Mouse (Mus musculus): ENCODE data around the gene Sertad4.

Sertad4 gene

DNA sequence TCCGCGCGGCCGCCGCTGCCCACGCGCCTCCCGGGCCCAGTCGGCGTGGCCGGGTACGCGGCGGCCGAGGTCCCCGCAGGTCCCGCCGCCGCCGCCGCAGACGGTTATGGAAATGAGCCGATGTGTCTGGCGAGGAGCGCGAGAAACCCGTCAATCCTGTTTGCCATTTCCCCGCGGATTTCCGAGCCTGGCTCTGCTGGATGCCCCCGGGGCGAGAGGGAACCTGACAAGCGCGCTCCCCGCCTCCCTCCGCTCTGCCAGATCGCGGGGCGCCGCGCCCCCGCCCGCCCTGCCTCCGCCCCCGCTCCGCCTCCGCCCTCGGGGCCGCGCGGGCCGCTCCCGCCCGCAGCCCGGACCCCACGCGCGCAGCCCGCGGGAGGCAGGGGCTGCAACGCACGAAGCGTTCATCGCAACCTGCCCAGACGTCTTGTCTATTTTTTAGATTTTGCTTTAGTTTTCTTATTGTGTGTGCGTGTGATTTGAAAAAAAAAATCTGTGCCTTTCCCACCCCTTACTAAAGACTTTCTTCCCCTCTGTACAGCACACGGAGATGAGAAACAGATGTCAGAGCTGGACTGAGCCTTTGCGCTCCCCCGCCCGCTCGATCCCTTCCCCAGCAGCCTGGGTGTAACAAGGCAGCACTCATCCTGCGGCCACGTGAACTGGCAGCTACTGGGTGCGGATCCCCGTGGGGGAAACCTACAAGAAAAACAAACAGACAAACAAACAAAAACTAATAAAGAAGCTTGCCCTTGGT is at the start of gene Sertad4:
Gene Sertad4 (minus strand): TSS at position 283 of the 757 bp plus-strand sequence.
- in situ Hi-C loops (cut with MboI; ENCODE audit: low sequenced_read_pairs), result no loop called here

- in situ Hi-C loops (cut with MboI; ENCODE audit: low sequenced_read_pairs), result no loop called here
These were observed 46.0 kb upstream of the Sertad4 start for GRCm38 (mm10) chr1:192901516-192901915.

- in situ Hi-C loops (cut with MboI; ENCODE audit: low sequenced_read_pairs), result no loop called here
These were observed 45.4 kb upstream of the Sertad4 start for GRCm38 (mm10) chr1:192900913-192901312.

DNA sequence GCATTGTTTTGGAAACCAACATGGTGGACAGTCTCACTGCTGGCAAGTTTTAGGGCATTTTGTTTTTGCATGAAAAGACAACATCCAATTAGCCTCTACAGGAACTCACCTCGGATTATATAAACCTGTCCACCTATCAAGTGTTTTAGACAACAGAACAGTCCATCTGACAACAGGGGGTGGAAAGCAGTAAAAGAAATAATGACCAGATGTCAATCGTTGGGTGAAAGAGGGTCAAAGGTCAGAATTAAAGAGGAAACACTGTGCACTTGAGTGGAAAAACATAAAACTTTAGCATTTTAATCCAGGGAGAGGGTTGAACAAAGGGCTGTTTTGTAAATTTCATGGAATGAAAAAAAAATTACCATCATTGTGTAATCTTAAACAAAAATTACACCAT is 43.2 kb upstream of the Sertad4 start:
- in situ Hi-C loops (cut with MboI; ENCODE audit: low sequenced_read_pairs), result no loop called here

- in situ Hi-C loops (cut with MboI; ENCODE audit: low sequenced_read_pairs), result no loop called here
These were observed 41.7 kb upstream of the Sertad4 start for GRCm38 (mm10) chr1:192897218-192897617.

- in situ Hi-C loops (cut with MboI; ENCODE audit: low sequenced_read_pairs), result no loop called here
These were observed 40.5 kb upstream of the Sertad4 start for GRCm38 (mm10) chr1:192896076-192896475.

DNA sequence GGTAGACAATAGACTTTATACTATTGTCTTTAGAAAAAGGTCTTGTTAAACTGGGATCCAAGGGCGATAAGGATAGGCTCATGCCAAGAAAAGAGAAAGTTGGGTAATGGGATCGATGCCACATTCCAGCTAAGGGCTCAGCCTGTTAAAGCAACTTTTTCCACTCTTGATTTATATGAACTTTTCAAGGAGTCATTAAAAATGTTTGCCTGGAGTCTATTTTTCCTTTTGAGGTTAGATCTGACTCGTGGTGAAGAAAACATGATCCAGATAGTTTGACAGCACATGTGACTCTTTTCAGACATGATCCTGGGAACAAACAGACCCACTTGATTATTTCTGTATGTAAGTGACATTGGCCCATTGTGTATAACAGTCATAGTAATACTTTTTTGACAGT is 35.2 kb upstream of the Sertad4 start:
- in situ Hi-C loops (cut with MboI; ENCODE audit: low sequenced_read_pairs), result no loop called here

- in situ Hi-C loops (cut with MboI; ENCODE audit: low sequenced_read_pairs), result no loop called here
These were observed 27.2 kb upstream of the Sertad4 start for GRCm38 (mm10) chr1:192882617-192883295.

DNA sequence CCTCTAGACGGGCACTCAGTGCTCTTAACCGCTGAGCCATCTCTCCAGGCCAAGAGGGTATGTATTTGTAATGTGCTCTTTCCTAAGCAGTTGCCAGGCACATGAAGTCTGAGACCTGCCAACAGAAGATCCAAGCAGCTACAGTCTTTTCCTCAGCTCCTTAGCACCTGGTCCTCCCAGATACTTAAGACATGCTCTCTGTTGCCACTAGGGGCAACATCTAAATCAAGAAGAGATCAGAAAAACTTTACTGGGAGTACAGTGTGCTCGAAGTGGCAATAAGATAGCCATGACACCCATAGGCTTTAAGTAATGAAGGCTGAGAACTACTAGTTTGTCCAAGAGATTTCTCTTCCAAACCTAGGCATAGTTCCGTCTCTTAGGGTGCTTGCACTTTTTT is 24.6 kb upstream of the Sertad4 start:
- in situ Hi-C loops (cut with MboI; ENCODE audit: low sequenced_read_pairs), result no loop called here

DNA sequence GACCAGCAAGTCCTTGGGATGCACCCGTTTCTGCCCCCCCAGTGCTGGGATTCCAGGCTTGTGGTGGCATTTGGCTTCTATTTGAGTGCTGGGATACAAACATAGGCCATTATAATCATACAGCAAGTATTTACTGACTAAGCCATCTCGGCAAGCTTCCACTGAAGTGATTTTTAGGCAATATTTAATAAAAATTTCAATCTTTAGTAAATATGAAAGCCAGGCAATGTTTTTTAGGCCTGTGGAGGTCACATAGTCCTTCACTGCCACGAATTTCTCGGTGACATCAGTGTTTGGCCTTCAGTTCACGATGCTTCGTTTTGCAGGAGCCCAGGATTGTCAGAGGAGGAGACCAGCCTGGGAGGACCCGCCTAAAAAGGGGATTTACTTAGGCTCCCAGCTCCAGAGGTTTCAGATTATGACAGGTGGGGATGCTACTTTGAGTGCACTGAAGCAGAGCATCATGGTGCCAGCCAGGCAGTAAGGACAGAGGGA is 23.6 kb upstream of the Sertad4 start:
- in situ Hi-C loops (cut with MboI; ENCODE audit: low sequenced_read_pairs), result no loop called here

DNA sequence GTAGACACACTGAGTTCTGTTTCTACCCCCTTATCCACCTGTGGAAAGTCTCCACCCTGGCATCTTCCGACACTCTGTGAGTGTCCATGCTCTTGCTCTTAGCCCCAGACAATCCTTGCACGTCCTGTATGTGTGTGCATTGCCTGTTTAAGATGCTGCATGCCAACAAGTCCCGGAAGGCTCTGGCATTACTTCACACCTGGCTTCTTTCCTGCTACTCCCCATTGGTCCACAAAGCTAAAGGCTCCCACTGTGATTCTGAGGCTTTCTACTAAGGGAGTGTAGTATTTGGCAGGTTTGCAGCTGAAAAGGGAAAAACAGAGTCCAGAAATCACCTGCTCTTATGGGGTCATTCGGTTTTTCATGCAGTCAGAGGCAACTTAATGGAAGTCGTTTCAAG is 17.3 kb upstream of the Sertad4 start:
- in situ Hi-C loops (cut with MboI; ENCODE audit: low sequenced_read_pairs), result no loop called here

DNA sequence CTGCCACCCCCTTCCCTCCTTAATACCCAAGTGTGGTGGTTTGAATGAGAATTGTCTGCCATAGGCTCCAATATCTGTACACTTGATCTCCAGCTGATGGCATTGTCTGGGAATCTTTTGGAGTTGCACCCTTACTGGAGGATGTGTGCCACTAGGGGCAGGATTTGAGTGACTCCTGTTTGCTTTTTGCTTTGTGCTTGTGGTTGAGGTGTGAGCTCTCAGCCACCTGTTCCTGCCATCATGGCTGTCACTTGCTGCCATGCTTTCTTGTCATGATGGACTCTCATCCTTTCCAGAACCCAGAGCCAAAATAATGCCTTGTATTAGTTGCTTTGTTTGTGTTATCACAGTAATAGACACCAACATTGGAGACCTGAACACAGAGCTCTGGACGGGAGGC is 14.2 kb upstream of the Sertad4 start:
- in situ Hi-C loops (cut with MboI; ENCODE audit: low sequenced_read_pairs), result no loop called here

- in situ Hi-C loops (cut with MboI; ENCODE audit: low sequenced_read_pairs), result no loop called here
These were observed 8.9 kb upstream of the Sertad4 start for GRCm38 (mm10) chr1:192864440-192864839.

DNA sequence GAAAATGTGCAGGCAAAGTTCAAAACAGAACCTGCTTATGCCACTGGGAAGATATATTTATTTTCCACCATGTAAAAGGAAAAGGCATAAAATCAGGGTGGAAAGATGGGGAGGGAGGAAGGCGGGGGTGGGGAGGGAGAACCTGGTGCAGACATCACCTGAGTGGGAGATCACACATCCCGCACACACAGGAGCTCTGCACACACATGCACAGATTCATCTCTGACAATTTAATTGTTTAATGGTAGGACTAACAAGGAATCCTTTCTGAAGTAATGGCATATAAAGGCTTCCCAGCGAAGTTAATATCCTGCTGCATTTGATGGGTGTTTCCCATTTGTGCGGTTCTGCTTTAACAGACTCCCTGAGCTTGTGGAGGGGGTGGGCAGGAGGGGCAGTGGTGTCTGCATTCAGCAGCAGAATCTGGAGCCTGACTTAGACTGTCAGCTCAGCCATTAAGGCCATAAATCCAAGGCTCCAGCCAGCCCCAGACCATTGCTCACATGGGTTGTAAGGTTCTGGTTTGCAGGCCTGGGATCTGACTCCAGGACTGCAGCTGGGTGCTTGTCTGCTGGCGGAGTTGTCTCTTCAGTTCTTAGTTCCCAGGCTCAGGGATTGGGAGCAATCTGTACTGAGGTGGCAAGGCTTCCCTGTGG is 5.9 kb upstream of the Sertad4 start:
- in situ Hi-C loops (cut with MboI; ENCODE audit: low sequenced_read_pairs), result no loop called here

DNA sequence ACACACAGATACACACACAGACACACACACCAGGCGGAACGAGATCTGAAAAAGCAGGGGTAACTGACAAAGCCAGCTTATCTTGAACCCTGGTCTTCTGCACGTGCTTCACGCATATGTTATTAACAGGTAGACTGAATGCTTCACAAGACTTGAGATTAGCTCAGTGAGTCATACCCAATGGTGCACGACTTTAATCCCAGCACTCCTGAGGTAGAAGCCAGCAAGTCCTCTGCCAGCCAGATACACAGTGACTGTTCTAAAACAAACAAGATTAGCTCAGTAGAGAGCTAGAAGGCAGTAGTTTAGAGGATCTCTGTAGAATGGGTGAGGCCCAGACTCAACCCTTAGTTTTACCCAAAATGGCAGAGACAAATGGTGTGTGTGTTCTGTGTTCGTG is 4.7 kb upstream of the Sertad4 start:
- in situ Hi-C loops (cut with MboI; ENCODE audit: low sequenced_read_pairs), result no loop called here

DNA sequence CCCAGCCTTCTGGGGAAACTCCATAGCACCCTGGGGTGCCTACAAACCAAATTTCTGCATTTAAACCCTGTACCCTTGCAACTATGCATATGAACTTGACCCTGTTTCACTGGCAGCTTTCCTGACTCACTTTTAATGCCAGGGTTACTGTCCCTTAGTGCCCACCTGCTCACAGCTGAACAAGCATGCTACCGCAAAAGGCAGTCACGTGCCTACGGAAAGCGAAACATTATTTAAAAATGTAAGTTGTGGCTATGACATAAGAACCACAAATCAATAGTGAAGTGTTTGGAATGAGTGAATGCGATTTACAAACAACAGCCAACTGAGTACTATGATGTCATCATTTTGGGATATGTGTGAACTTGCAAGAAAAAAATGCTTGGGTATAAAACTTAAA is 2.0 kb upstream of the Sertad4 start:
- in situ Hi-C loops (cut with MboI; ENCODE audit: low sequenced_read_pairs), result no loop called here

GRCm38 (mm10) chr1:192856931-192857330 is 1.4 kb upstream of the Sertad4 start:
- in situ Hi-C loops (cut with MboI; ENCODE audit: low sequenced_read_pairs), result no loop called here

- in situ Hi-C loops (cut with MboI; ENCODE audit: low sequenced_read_pairs), result no loop called here
These were observed 855 bp upstream of the Sertad4 start for GRCm38 (mm10) chr1:192856411-192856810.

DNA sequence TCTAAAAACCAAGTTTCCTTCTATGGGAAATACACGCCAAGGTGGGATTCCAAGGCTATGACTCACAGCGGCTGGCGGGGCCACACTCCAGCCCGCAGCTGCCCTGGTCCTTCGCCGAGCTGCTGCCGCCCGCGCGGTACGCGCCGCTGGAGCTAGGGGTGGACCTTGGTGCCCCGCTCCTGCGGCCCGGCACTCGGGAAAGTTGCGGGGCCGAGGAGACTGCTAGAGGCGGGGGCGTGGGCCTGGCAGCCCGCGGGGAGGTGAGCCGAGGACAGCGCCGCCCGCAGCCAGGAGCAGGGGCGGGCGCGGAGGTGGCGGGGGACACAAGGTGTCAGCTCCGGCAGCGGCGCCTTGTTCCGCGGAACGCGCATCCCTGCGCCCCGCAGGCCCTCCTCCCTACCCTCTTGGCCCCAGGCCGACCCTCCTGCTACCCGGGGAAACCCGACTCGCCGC is 711 bp downstream of the Sertad4 start:
- in situ Hi-C loops (cut with MboI; ENCODE audit: low sequenced_read_pairs), result no loop called here

DNA sequence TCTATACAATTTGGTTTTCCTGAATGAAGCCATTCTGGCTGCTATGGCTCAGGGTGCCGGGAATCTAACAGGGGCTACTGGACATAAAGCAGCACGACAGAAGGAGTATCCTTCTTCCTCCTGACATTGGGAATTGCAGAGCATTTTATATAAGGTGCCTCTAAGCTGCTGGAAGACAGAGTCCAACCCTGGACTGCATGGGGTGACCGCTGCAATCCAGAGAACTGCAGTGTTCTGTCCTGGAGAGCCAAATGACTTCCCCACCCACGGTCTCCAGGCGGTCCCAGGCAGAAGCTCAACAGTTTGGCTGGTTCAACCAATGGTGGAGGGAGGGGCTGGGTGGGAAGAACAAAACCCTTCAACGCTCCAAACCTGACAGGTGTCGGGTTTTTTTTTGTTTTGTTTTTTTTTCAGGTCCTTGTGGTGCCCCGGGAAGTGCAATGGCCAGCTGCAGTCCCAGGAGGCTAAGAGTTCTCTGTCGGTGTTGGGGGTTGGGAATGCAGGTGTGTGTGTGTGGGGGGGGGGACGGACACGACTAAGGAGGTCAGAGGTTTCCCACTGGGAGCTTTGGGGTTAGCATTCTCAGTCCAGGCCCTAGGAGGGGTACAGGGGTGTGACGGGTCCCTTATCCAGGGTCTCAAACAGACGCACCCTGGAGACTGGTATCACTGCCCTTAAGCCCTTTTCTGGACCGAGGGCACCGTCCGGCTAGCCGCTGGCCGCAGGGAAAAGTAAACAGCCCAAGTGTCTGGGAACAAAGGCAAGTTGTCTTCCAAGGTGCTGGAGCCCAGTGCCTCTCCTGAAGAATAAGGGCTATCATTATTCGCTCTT is 1.4 kb downstream of the Sertad4 start:
- in situ Hi-C loops (cut with MboI; ENCODE audit: low sequenced_read_pairs), result no loop called here

- in situ Hi-C loops (cut with MboI; ENCODE audit: low sequenced_read_pairs), result no loop called here
These were observed 2.1 kb downstream of the Sertad4 start for GRCm38 (mm10) chr1:192853429-192853828.
